Mouse (Mus musculus): ENCODE results near the gene Ebf1.

Ebf1 gene

GRCm38 (mm10) chr11:44701221-44701810, 84.2 kb downstream of the Ebf1 start:
- intact Hi-C loops (cut with DNase I), result no loop called here

- intact Hi-C loops (cut with DNase I), result no loop called here
Observed at GRCm38 (mm10) chr11:44701864-44702263, 84.7 kb downstream of the Ebf1 start.

GRCm38 (mm10) chr11:44702716-44703486, 85.8 kb downstream of the Ebf1 start:
- intact Hi-C loops (cut with DNase I), result no loop called here

- intact Hi-C loops (cut with DNase I), result no loop called here
Observed at GRCm38 (mm10) chr11:44703951-44704350, 86.8 kb downstream of the Ebf1 start.

- intact Hi-C loops (cut with DNase I), result no loop called here
Observed at GRCm38 (mm10) chr11:44705811-44706210, 88.7 kb downstream of the Ebf1 start.

- intact Hi-C loops (cut with DNase I), result no loop called here
Observed at GRCm38 (mm10) chr11:44706386-44706785, 89.3 kb downstream of the Ebf1 start.

- intact Hi-C loops (cut with DNase I), result no loop called here
Observed at GRCm38 (mm10) chr11:44707381-44708289, 90.5 kb downstream of the Ebf1 start.

- intact Hi-C loops (cut with DNase I), result no loop called here
Observed at GRCm38 (mm10) chr11:44708290-44708685, 91.2 kb downstream of the Ebf1 start.

GRCm38 (mm10) chr11:44709073-44709618, 92.0 kb downstream of the Ebf1 start:
- intact Hi-C loops (cut with DNase I), result no loop called here

GRCm38 (mm10) chr11:44709869-44710460, 92.8 kb downstream of the Ebf1 start:
- intact Hi-C loops (cut with DNase I), result no loop called here

GRCm38 (mm10) chr11:44710861-44711260, 93.7 kb downstream of the Ebf1 start:
- intact Hi-C loops (cut with DNase I), result no loop called here

- intact Hi-C loops (cut with DNase I), result no loop called here
Observed at GRCm38 (mm10) chr11:44714188-44714587, 97.1 kb downstream of the Ebf1 start.

GRCm38 (mm10) chr11:44715776-44716175, 98.7 kb downstream of the Ebf1 start:
- intact Hi-C loops (cut with DNase I), result no loop called here

GRCm38 (mm10) chr11:44716928-44717327, 99.8 kb downstream of the Ebf1 start:
- intact Hi-C loops (cut with DNase I), result no loop called here

- intact Hi-C loops (cut with DNase I), result no loop called here
Observed at GRCm38 (mm10) chr11:44717636-44718035, 100.5 kb downstream of the Ebf1 start.

GRCm38 (mm10) chr11:44721976-44722375, 104.9 kb downstream of the Ebf1 start:
- intact Hi-C loops (cut with DNase I), result no loop called here

- intact Hi-C loops (cut with DNase I), result no loop called here
Observed at GRCm38 (mm10) chr11:44723950-44724502, 106.9 kb downstream of the Ebf1 start.

- intact Hi-C loops (cut with DNase I), result no loop called here
Observed at GRCm38 (mm10) chr11:44725732-44726131, 108.6 kb downstream of the Ebf1 start.

GRCm38 (mm10) chr11:44727376-44727775, 110.3 kb downstream of the Ebf1 start:
- intact Hi-C loops (cut with DNase I), result no loop called here

- intact Hi-C loops (cut with DNase I), result no loop called here
Observed at GRCm38 (mm10) chr11:44727821-44728220, 110.7 kb downstream of the Ebf1 start.

GRCm38 (mm10) chr11:44728271-44728670, 111.2 kb downstream of the Ebf1 start:
- intact Hi-C loops (cut with DNase I), result no loop called here
